Mouse (Mus musculus) lung, adult 18-20 months (tissue): Measurements from ENCODE around the gene Tas1r1.
A peak's percentile ranks its signal among the peaks of the same experiment; 100 is the strongest.
"Not testable (repeated sequence)": the region's sequence is repeated elsewhere in the genome, so short reads cannot be mapped to it uniquely, and the experiment has no call there.

Experiments used
- DNase-seq, 2 experiments: peaks; one replicate each; pipeline ENCODE4 v3.0.0; 2022; ENCODE audit warnings: mixed read lengths in 2 of 2

The Tas1r1 gene

DNA sequence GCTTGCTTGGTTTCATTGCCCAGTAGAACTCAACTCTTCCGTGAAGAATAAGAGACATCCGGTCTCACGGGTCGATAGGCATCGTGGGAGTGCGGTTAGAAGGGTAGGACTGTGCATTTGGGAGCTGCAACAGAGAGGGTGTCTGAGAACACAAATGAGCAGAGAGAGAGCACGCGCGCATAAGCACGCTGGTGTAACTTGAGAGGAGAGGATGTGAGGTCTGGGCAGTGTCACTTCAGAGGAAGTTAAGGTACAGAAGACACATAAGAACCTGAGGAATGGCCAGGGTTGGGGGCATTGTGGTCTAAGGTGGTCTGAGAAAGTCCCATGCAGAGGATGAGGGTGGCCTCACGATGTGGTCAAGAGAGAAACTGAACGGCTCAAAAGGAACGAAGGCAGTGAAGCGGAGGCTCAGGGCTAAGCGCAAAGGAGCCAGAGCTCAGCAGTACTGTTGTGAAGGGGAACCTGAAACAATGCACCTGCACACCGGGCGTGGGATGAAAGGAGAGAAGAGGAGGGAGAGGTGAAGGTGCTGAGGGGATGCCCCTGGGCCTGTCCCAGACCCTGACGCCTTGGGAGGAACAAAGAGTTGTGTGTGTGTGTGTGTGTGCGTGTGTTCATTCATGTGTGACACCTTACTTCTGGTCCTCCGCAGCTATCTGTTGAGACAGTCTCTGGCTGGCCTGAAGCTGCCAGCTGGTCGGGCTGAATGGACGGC, 3.7 kb upstream of the Tas1r1 start:
- no peak for DNase-seq

DNA sequence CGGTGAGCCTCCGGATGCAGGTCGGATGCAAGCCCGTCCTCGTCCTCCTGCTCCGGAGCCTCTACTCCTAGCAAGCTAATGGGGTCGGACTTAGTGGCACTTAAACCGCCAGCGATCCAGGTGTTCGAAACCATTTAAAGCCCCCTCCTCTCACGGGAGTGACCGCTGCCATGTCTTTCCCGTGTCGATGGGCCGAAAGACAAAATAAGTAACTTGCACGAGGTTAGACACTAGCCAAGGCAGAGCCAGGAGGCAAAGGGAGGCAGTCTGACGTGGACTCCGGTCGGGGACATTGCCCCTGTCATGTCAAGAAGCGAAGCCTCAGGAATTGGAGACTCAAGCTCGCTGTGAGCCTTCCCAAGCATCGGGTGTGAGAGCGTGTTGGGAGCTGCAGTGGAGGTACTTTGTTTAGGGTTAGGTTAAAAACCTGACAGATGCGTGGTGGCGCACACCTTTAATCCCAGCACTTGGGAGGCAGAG, 1.5 kb upstream of the Tas1r1 start:
- DNase-seq: no peak

DNA sequence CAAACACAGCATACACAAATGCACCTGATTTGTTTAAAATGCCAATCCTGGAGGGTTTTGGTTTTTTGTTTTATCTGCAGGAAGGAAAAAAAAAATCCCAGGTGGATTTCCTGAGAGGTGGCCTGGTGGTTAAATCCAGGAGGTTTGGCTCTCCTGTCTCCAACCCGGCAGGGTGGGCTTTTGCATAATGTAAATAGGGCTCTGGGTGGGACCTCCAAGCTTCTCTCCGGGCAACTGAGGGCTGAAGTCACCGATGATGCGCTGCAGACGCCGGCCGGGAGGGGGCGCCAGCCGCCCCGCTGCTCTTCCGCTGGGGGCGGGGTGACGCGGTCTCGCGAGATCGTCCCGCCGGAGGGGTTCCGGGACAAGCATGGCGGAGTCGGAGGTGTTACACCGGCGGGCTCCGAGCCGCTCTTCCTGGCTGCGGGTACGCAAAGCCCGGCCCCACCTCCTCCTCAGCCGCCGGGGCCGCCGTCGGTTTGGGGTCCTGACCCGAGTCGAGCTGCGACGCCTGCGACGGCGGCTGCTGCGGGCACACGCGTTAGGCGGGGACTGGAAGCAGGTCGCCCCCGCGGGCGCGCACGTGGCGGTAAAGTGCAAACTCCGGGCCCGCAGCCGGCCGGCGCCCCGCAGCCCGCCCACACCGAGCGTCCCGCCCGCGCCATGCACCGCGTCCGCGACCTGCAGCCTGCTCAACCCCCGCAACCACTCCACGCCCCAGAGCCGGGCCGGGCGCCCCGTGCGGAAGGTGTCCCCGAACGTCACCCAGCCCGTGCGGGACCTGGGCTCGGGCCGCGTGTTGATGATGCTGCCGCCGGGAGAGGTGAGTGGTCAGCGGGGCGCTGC, 840 bp upstream of the Tas1r1 start, which contains the start of gene Nol9:
Gene Nol9 (plus strand): TSS at position 337 of the 846 bp plus-strand sequence.
- DNase-seq: peak; percentile 90 to 93

DNA sequence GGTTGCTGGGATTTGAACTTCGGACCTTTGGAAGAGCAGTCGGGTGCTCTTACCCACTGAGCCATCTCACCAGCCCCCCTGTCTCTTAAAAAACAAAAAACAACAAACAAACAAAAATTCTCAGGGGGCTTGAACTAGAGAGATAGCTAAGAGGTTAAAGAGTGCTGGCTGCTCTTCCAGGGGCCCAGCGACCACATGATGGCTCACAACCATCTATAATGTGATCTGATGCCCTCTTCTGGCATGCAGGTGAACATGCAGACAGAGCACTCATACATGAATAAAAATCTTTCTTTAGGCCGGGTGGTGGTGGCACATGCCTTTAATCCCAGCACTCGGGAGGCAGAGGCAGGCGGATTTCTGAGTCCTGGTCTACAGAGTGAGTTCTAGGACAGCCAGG, 1.9 kb downstream of the Tas1r1 start:
- not testable (repeated sequence) for DNase-seq

DNA sequence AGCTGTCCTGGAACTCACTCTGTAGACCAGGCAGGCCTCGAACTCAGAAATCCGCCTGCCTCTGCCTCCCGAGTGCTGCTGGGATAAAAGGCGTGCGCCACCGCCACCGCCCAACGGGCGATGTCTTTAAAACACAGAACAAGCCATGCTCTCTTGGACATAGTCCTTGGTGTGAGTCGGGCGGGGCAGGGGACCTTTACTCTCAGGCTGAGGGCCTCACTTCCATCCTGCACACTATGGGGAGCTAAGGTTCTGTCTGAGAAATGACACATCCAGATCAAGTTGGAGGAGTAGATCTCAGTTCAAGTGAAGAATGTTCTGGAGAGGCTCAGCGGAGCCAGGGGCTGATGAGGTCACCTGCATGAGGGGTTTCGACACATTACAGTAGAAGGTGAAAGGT, 5.4 kb downstream of the Tas1r1 start:
- no peak for DNase-seq

DNA sequence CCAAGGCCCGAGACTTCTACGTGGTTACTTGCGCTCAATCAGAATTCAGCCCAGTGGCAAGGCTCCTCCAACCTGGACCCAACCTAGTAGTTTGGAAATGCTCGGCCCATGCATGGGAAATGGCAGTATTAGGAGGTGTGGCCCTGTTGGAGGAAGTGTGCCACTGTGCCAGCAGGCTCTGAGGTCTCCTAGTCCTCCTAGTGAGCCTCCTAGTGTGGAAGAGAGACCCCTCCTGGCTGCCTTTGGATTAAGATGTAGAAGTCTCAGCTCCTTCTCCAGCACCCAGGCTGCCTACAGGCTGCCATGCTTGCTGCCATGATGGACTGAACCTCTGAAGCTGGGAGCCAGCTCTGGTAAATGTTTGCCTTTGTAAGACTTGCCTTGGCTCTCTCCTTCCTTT, 8.4 kb downstream of the Tas1r1 start:
- no peak for DNase-seq

DNA sequence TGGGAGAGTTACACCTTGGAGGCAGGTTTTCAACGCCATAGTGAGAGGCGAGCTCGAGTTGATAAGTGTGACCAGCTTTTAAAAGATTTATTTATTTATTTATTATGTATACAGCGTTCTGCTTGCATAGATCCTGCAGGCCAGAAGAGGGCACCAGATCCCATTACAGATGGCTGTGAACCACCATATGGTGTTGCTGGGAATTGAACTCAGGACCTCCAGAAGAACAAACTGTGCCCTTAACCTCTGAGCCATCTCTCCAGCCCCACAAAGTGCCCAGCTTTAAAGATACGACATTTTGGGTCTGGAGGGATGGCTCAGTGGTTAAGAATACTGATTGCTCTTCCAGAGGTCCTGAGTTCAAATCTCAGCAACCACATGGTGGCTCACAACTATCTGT, 9.3 kb downstream of the Tas1r1 start:
- DNase-seq: no peak

DNA sequence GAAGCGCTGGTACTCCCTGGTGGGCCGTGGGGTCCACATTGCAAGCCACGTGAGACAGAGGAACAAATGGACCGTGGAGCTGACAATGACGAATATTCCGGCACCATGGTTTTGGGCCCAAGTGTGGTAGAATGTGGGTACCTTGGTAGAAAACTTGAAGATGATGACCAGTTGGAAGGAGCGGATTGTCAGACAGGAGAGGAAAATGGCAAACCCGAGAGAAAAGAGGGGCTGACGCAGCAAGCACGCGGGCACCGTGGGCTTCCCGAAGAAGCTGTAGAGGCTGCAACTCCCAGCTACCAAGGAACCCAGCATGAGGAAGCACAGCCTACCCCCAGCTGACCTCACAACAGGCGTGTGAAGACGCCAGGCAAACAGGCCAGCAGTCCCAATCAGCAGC, 9.9 kb downstream of the Tas1r1 start:
- no peak for DNase-seq

DNA sequence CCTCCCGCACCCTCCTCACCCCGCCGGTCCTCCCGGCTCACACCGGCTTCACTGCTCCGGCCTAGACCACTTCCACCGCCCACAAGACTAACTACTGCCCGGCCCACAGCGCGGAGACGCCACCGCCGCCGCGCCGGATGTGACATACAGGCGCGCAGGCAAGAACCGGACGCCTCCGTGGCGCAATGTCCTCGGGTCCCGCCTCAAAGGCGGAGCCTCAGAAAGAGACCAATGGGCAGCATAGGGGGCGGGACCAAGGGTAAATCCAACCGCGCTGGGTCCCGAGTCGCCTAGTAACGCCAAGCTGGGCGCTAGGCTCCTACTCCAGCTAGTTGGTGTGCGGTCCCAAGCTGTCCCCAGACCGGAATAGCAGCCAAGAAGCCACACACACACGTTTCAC, 10.8 kb downstream of the Tas1r1 start, which contains the start of gene Zbtb48:
Gene Zbtb48 (minus strand): TSS at position 148 of the 400 bp plus-strand sequence.
- DNase-seq: peak; percentile 98 to 99

DNA sequence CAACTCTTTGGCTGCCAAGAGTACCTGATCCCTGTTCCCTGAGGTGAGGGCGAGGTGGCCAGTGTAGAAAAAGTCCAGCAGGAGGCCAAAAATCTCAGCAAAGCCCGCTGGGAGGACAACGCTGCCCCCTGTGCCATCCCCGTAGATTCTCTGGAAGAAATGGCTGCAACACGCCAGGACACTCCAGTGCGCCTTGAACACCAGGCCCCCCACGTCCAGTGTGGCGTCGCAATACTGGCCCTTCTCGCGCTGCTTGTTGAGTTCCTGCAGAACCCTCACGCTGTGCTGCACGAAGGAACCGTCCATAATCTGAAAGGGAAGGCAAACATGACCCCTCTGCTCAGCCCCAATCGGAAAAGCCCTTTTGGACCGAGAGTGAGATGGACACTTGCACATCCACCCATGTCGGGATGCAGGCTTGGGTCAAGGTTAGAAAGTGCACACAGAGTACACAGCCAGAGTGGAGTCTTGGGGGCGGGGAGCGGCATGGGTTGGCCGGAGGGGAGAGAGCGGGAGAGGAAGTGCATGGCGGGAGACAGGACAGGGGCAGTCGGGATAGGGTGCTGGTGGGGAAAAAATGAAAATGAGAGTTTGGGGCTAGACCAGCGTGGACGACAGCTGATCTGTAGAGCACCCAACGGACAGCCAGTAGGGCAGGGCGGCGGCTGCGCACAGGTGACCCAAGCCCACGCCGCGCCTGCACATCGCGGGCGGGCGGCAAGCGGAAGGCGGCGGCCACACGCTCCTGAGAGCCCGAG, 11.4 kb downstream of the Tas1r1 start:
- peak; percentile 35 to 51 for DNase-seq

DNA sequence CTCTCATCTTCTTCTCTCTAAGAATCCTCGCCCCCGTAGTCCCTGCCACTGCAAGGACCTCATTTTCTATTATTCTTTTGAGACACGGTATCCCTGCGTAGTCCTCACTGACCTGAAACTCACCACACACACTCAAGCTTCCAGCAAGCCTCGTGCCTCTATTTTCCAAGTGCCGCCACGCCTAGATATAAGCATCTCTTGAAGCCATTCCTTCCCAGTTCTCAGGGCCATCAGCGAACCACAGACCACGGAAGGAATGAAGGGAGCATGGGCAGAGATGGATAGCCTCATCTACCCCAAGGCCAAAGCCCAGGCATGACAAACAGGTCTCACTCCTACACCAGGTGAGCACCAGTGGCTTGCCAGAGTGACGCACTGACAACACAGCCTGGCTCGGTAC, 13.8 kb downstream of the Tas1r1 start:
- peak; percentile 42 to 48 for DNase-seq

DNA sequence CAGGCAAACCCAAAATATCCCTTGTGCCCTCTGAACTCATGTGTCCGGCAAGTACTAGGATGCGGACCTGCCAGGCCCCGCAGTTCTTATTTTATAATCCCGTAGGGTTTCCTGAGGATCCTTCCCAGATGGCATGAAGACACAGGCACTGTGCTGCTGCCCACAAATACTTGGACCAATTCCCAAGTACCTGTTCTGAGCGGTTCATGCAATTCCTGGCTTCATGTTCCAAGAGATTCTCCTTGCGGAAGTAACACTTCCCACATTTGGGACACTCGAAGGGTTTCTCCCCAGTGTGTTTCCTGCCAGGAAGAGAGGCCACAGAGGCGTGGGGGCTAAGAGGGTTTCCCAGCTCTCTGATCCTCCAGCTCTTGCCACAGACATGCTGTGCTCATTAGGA, 15.9 kb downstream of the Tas1r1 start:
- no peak for DNase-seq

DNA sequence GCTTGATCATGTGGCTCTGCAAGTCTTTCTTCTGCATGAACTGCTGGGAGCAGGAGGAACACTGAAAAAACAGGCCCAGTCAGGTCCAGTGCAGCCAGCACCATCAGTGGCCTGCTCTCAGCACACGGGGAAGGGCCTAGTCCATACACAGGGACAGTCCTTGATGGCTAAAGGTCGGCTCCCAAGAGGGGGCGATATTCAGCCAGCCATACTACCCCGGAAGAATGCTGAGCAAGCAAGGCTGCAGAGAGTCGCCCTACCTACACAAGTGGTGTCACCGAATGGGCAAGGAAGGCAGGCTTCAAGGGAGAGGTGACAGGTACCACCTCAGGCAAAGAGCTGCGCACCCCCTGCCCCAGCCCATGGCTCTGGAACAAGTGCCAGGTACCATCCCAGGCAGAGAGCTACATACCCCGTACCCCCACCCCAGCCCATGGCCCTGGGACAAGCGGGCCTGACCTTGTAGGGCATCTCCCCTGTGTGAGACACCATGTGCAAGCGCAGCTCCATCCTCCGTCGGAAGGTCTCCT, 16.7 kb downstream of the Tas1r1 start:
- no peak for DNase-seq

DNA sequence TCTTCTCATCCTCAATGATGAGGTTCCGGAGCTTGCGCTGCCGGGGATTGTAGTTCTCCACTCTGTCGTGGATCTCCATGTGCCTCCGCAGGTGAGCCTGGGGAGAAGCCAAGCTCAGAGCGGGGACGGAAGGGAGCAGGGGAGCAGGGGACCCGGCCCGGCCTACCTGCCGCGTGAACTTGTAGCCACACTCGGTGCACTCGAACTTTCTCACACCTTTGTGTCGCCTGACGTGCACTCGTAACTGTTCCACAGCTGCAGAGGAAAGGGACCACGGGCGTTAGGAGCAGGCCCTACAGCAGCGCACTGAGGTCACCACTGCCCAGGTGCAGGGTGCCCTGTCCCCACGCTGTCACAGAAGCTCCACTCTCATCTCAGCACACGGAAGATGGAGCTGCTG, 18.3 kb downstream of the Tas1r1 start:
- no peak for DNase-seq

DNA sequence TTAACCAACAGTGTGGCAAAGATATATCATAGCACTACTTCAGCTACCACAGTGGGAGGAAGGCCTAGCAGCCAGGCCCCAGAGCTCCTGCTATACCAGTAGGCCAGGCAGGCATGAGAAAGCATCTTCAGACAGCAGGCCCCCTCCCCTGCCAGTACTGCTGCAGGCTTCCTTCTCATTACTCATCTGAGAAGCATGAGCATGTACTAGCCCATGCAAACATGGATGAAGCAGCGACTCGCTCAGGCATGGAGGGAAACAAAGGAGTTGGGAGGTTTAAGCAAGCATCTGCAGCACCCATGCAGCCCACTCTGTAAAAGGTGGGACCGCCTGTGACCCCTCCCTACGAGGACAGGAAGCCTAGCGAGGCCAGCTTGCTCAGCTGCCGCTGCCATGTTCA, 19.3 kb downstream of the Tas1r1 start:
- no peak for DNase-seq

DNA sequence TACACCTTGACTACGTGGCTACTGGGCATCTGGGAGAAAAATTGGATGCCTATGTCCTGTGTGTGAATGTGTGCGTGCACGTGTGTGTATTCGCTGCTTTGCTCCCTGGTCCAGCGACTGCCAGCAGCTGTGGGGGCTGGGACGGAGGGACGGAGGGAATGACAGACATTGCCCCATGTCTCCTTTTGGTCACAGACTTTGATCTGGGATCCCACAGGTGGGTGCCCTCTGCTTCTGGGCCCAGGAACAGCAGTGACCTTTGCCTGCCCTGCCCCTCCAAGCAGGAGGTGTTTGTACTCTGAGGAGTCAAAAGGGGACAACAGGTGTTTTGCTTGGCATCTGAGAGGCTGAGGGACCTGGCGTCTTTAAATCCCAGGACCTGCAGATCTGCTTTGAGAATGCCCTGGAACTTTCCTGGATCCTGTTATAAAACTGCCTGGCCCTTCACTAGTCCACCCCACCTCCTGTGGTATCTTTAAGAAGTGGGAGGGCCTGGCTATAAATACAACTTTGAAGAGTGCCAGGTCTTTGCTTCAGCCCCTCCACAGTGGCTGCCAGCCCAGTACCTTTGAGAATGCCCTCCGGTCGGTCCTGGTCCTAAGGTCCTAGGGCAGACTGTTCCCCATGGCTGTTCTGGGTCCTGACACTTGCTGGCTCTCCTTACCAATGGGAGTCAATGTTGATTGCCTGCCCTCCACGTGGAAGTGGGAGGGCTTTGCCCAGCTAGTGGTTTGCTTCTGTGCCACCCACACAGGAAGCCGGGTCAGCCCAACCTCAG, 25.1 kb downstream of the Tas1r1 start:
- peak in 1 of 2 experiments; percentile 44 for DNase-seq

DNA sequence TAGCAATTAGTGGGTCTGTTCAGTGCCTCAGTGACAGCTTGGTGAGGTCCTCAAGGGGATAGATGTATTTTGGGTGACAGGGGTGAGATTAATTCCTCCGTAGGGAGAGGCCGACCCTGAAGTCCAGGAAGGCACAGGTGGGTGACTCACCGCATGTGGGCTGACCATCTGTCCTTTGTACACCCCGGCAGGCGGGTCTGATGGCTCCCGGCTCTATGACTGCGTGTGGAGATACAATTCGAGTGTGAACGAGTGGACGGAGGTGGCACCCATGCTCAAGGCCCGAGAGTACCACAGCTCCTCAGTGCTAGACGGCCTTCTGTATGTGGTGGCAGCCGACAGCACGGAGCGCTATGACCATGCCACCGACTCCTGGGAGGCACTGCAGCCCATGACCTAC, 26.3 kb downstream of the Tas1r1 start:
- no peak for DNase-seq

DNA sequence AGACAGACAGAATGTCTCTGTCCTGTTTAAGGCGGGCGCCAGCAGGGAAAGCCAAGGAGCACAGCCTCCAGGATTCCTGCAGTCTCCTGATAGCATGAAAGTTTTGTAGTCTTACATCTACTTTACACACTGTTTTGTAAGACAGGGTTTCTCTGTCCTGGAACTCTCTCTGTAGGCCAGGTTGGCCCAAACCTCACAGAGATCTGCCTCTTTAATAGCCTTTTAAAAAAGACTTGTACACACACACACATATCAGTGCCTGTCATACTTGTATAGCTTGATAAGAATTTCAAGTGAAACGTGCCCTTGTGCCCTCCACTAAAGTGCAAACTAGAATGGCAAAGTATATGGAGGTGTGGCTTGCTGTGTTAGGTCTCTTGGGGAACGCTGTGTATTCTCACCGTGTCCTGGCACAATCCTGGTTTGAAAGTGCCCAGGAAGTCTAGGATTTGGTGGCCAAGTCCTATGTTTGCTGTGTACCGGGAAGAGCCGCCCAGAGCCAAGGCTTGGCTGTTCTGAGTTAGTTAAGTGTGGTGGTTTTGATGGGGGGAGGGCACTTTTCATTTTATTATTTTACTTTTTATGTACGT, 27.1 kb downstream of the Tas1r1 start:
- DNase-seq: peak; percentile 52 to 73

DNA sequence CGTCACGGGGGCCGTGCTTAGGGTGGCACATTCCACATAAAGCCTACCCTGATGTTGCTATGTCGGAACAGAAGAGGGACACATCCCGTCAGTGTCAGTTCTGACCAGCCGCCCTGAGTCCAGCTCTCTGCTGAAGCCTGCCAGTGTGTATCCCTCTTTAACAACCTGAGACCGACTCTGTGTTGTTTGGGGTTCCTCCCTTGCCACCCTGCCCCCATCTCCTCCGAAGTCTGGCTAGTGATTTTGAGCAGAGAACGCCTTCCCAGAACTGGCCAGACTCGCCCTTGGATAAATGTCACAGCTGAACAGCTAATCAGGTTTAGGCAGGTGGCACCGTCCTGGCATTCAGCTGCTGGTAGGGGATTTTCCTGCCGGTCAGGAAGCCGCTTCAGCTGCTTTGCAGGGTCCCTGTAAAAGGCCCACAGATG, 27.6 kb downstream of the Tas1r1 start:
- peak; percentile 31 to 48 for DNase-seq

DNA sequence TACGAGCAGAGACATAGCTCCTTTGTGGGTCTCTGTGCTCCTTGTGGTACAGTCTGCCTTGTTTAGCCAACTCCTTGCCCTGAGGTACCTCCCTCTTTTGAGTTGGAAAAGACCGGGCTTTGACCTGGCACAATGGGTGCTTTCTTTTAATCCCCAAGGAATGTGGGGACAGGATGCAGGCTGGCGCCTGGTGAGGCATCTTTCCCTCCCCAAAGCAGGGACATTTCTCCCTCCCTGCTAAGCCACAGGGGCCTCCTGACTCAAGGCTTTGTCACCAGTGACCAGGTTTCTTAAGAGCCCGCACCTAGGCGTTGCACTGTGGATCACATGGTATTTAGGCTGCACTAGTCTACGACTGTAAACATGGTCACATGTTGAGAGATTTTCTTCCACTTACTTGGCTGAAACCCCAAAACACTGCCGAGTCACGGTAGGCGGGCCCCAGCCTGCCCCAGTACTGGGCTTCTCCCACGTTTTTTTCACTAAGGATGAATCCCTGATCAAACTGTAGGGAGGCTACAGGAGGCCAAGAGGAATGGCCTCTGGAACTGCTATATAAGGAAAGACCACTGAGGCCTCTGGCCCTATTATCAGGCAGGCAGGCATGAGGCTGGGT, 28.2 kb downstream of the Tas1r1 start:
- DNase-seq: peak; percentile 74 to 81
